Comparison of ENCODE assay signal across 19 mouse cellular contexts in genomic region chr3:133312850-133313249, GRCm38 (mm10).
"Had no signal": no experiment of that assay in that cellular context is flagged by ENCODE, and none has a peak within 500 bp of the region (broad histone marks: within the 10 kb centered on the region; RNA-seq: fewer than 3 reads in every experiment).

No protein-coding gene starts in this region.

- H3K27ac ChIP-seq: kidney, postnatal 0 days; limb, embryonic 13.5 days; liver, embryonic 15.5 days; midbrain, embryonic 12.5 days; stomach, postnatal 0 days had no signal

- H3K4me2 ChIP-seq: limb, embryonic 13.5 days; liver, embryonic 15.5 days; lung, embryonic 14.5 days; midbrain, embryonic 12.5 days had no signal

- H3K27me3 ChIP-seq: limb, embryonic 13.5 days; liver, embryonic 15.5 days; megakaryocyte, embryonic 14.5 days; midbrain, embryonic 12.5 days had no signal

- ATAC-seq: midbrain, embryonic 16.5 days had no signal

- H3K9ac ChIP-seq: limb, embryonic 13.5 days; liver, embryonic 15.5 days; lung, embryonic 14.5 days; midbrain, embryonic 12.5 days had no signal

- DNase-seq: kidney, adult 11 months; kidney, adult 9 months; kidney, postnatal 36 days; layer of hippocampus, adult 9-11 months; layer of hippocampus, postnatal 36 days; left cerebral cortex, postnatal 4 days; lung, embryonic 14.5 days; lung, postnatal 10 days; lung, postnatal 4 days; right cerebral cortex, adult 18-20 months; thymus, adult 18-20 months; thymus, postnatal 25 days had no signal

- H3K9me3 ChIP-seq: liver, embryonic 15.5 days; midbrain, embryonic 12.5 days had no signal

- H3K36me3 ChIP-seq: liver, embryonic 15.5 days; midbrain, embryonic 12.5 days had no signal

- H3K4me3 ChIP-seq: limb, embryonic 13.5 days; liver, embryonic 15.5 days; midbrain, embryonic 12.5 days had no signal
